Mouse (Mus musculus): ENCODE data around the gene St3gal5.

Gene St3gal5

DNA sequence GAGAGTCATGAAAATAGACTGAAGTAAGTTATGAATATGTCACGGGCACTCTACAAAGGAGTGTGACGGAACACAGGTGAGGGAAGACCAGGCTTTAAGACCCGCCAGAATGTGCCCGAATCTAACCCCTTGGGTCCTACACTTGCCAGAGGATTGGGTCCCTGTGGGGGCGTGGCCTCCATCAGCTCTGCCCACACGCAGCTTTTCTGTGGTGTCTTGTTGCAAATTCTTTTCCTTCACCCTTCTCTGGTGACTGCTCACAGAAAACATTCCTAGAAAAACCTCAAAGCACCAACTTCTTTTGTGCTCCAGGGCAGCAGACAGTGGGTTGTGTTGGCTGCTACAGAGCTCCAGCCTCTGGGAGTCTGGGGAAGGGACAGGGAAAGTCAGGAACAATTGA, 6.4 kb upstream of the St3gal5 start:
- ChIA-PET CTCF (interaction anchor here in 3 of 4 experiments (0.6 to 1.3 kb wide), 3 partner anchors 111 to 1281 kb away, joined by 3 to 4 read pairs (median 3); no protein-coding TSS in a partner anchor), POLR2A (interaction anchor here in 1 of 4 experiments (0.6 kb wide), 1 partner anchor 267 kb away, joined by 3 read pairs; no protein-coding TSS in a partner anchor)

GRCm38 (mm10) chr6:72093121-72093520, 4.3 kb upstream of the St3gal5 start:
- POLR2A ChIA-PET = no interaction called here

DNA sequence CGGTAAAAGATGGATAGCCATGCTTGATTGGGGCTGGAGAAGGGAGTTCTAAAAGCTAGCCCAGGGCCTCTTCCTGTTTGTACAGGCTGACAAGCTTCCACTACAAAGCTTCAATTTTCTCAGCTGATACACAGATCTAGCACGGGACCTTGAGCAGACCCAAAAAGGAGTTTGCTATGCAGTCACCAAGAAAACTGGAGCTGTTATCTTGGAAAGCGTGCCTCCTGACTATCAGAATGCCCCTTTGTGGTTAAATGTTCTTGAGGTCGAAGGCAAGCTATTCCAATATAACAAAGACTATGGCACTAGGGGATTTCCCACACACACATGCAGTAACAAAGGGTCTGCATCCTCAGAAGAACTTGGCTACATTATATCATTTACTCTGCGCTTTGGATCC, 1.2 kb upstream of the St3gal5 start:
- CTCF ChIA-PET = interaction anchor here in 1 of 4 experiments (0.6 kb wide), 1 partner anchor 91 kb away, joined by 3 read pairs; no protein-coding TSS in a partner anchor
- POLR2A ChIA-PET = interaction anchor here in 1 of 4 experiments (0.9 to 1.0 kb wide), 3 partner anchors 14 to 187 kb away, joined by 3 read pairs; partner anchors contain the start of genes Polr1a and Ptcd3

More at GRCm38 (mm10) chr6:72093121-72093520, 4.3 kb upstream of the St3gal5 start:
- CTCF ChIA-PET = no interaction called here

DNA sequence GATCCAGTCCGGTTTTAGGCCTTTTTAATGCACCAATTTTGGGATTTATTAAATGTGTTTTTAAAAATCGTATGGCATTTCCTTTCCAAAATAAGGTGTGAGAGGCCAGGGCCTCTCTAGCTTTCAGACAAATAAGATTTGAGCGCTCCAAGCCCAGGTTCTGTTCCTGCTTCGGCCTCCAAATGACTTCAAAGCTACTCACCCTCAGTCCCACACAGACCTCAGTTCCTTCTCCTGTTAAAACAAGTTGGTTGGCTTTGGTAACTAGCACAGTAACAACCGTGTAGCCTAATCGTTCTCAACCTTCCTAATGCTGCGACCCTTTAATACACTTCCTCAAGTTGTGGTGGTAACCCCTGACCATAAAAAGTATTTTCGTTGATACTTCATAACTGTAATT, 723 bp upstream of the St3gal5 start:
- ChIA-PET CTCF (no interaction called here), POLR2A (interaction anchor here in 2 of 4 experiments (0.7 to 1.0 kb wide), 5 partner anchors 9 to 93 kb away, joined by 3 read pairs; no protein-coding TSS in a partner anchor)

GRCm38 (mm10) chr6:72098021-72098655, 746 bp downstream of the St3gal5 start:
- ChIA-PET CTCF (interaction anchor here in 3 of 4 experiments (0.5 to 1.0 kb wide), 6 partner anchors 13 to 964 kb away, joined by 3 to 4 read pairs (median 3); no protein-coding TSS in a partner anchor), POLR2A (interaction anchor here in 3 of 4 experiments (0.8 to 1.4 kb wide), 7 partner anchors 8 to 41 kb away, joined by 3 to 4 read pairs (median 3); no protein-coding TSS in a partner anchor)

DNA sequence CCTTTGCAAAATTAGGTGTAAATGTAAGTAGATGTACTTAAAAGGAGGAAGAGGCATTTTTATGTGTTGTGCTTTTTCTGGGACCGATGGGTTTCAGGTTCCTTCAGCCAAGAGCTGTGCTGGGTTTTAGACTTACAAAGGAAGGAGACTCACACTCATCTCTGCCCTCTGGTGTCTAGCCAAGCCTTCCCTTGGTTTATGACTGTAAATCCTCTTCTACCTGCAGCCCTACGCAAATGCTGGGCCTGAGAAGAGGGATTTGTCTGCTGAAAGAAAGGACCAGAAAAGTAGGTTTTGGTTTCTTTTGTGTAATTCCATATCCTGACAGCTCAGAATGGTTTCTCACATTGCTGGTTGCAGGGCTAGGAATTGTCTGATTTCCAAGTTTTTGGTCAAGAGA, 1.3 kb downstream of the St3gal5 start:
- ChIA-PET CTCF (interaction anchor here (0.5 to 1.2 kb wide), 5 partner anchors 9 to 171 kb away, joined by 3 to 4 read pairs (median 4); no protein-coding TSS in a partner anchor), POLR2A (interaction anchor here in 3 of 4 experiments (0.8 to 1.4 kb wide), 7 partner anchors 9 to 41 kb away, joined by 3 to 4 read pairs (median 3); no protein-coding TSS in a partner anchor)

DNA sequence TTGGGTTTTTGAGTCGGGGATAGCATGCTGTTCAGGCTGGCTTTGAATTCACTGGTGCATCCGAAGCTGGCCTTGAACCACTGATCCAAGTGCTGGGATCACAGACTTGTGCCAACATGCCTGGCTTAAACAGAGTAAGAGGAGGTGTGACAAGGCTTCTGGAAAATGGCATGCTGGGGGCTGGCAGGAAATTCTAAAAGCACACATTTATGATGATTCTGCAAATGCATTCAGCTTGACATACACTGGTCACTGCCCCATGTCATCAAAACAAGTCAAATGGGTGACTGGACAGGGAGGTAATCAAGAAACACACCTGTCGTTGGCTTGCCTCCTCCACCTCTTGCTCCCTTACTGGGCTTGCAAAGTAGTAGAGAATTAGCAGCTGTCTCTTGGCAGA, 1.9 kb downstream of the St3gal5 start:
- ChIA-PET POLR2A (interaction anchor here in 2 of 4 experiments (1.0 to 1.4 kb wide), 3 partner anchors 18 to 36 kb away, joined by 3 read pairs; no protein-coding TSS in a partner anchor), CTCF (interaction anchor here in 1 of 4 experiments (1.2 kb wide), 1 partner anchor 10 kb away, joined by 4 read pairs; no protein-coding TSS in a partner anchor)

- ChIA-PET POLR2A (interaction anchor here in 2 of 4 experiments (0.7 to 1.4 kb wide), 2 partner anchors 21 to 161 kb away, joined by 3 to 4 read pairs; no protein-coding TSS in a partner anchor), CTCF (interaction anchor here in 1 of 4 experiments (0.6 kb wide), 1 partner anchor 1026 kb away, joined by 3 read pairs; no protein-coding TSS in a partner anchor)
Measured at GRCm38 (mm10) chr6:72100171-72100570, 2.8 kb downstream of the St3gal5 start.

- POLR2A ChIA-PET = interaction anchor here in 2 of 4 experiments (0.5 to 1.4 kb wide), 3 partner anchors 12 to 297 kb away, joined by 4 read pairs; no protein-coding TSS in a partner anchor
- CTCF ChIA-PET = no interaction called here
Measured at GRCm38 (mm10) chr6:72100939-72101338, 3.5 kb downstream of the St3gal5 start.

- ChIA-PET POLR2A (interaction anchor here in 1 of 4 experiments (0.6 to 1.4 kb wide), 2 partner anchors 20 to 297 kb away, joined by 4 read pairs; no protein-coding TSS in a partner anchor), CTCF (no interaction called here)
Measured at GRCm38 (mm10) chr6:72101386-72101785, 4.0 kb downstream of the St3gal5 start.

- POLR2A ChIA-PET = interaction anchor here in 2 of 4 experiments (0.7 to 0.9 kb wide), 3 partner anchors 8 to 20 kb away, joined by 3 to 4 read pairs (median 3); no protein-coding TSS in a partner anchor
- CTCF ChIA-PET = no interaction called here
Measured at GRCm38 (mm10) chr6:72102066-72102465, 4.7 kb downstream of the St3gal5 start.

- ChIA-PET POLR2A (no interaction called here), CTCF (no interaction called here)
Measured at GRCm38 (mm10) chr6:72104534-72104933, 7.1 kb downstream of the St3gal5 start.

GRCm38 (mm10) chr6:72108941-72109892, 11.8 kb downstream of the St3gal5 start:
- POLR2A ChIA-PET = no interaction called here

DNA sequence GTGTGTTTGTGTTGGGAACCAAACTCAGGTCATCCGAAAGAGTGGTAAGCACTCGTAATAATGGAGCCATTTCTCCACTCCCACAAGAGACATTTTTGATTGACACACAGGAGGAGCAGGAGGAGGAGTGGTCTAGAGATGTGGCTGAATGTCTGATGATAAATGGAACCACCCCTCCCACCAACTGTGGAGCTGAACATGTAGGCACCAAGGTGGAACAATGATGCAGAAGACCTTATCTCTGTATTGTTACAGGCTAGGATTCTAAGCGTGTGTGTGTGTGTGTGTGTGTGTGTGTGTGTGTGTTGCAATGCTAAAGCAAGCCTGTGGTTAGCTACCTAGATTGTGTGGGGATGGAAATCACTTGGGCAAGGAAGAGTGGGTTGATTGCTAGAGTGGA, 13.2 kb downstream of the St3gal5 start:
- ChIA-PET CTCF (interaction anchor here in 2 of 4 experiments (0.6 kb wide), 2 partner anchors 12 to 441 kb away, joined by 3 to 4 read pairs; no protein-coding TSS in a partner anchor), POLR2A (interaction anchor here in 1 of 4 experiments (0.8 to 0.9 kb wide), 2 partner anchors 8 to 14 kb away, joined by 3 read pairs; no protein-coding TSS in a partner anchor)

More at GRCm38 (mm10) chr6:72108941-72109892, 11.8 kb downstream of the St3gal5 start:
- CTCF ChIA-PET = no interaction called here

DNA sequence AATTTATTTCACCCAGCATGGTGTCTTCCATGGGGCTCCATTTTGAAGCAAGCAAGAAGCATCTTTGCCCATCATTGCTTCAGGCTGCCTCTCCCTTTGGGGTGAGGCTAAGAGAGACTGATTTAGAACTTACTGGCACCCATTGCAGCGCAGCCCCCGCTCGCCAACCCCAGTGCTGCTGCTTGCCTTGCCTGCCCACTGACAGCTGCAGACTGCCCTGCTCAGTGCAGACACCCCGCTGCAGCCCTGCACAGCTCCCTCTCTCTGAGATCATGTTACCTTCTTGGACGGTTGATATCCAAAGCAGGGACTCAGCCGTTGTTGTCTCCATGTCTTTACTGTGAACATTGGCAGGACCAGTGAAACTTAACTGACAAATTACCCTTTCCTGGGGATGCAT, 15.2 kb downstream of the St3gal5 start:
- CTCF ChIA-PET = no interaction called here
- POLR2A ChIA-PET = interaction anchor here in 1 of 4 experiments (0.6 kb wide), 1 partner anchor 12 kb away, joined by 4 read pairs; no protein-coding TSS in a partner anchor

DNA sequence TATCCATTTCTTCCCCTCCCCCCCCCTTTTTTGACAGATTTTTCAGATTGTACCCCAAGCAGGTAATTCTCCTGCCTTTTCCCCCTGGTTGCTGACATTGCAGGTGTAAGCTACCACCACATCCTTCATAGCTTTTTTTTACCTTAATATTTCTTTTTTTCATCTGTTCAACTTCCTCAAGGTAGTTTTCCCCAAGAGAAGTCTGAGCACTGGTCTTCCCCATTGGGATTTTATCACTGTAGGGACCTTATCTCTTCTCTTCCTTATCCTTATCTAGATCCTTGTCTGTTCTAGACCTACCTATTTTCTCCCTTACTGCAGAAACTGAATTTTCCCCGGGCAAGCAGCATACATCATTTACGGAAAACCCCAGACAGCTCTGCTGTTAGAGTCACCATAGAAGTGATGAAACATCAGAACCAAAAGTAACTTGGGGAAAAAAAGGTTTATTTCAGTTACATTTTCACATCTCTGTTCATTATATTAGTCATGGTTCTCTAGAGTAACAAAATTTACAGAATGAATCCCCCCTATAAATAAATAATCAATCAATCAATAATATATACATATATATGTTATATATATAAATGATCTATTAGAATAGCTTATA, 15.8 kb downstream of the St3gal5 start:
- ChIA-PET POLR2A (interaction anchor here in 1 of 4 experiments (0.6 kb wide), 1 partner anchor 12 kb away, joined by 4 read pairs; no protein-coding TSS in a partner anchor), CTCF (no interaction called here)

GRCm38 (mm10) chr6:72114902-72115301, 17.5 kb downstream of the St3gal5 start:
- POLR2A ChIA-PET = no interaction called here

GRCm38 (mm10) chr6:72117322-72117968, 20.1 kb downstream of the St3gal5 start:
- ChIA-PET POLR2A (interaction anchor here in 3 of 4 experiments (0.5 to 1.1 kb wide), 4 partner anchors 11 to 19 kb away, joined by 3 to 5 read pairs (median 4); no protein-coding TSS in a partner anchor), CTCF (no interaction called here)

More at GRCm38 (mm10) chr6:72114902-72115301, 17.5 kb downstream of the St3gal5 start:
- CTCF ChIA-PET = no interaction called here

All from embryonic stem cell, embryonic (primary cell).